Mouse (Mus musculus): ENCODE measurements around the gene Gm7544. TPM values are rescaled to one million over a fixed set of nuclear protein-coding genes. Genes with fewer than 3 reads are reported as not detected.
"Not testable (repeated sequence)": the region's sequence is repeated elsewhere in the genome, so short reads cannot be mapped to it uniquely, and the experiment has no call there.

The Gm7544 gene
- total RNA-seq, 4 experiments from 2014 or later: not detected

- DNase-seq: not testable (repeated sequence)
These were observed 42.4 kb downstream of the Gm7544 start for GRCm38 (mm10) chr1:82913434-82913833.

GRCm38 (mm10) chr1:82913025-82913424, 42.8 kb downstream of the Gm7544 start, which contains the start of gene A030005L19Rik:
A030005L19Rik (plus strand) TSS chr1:82913325.
- no peak for DNase-seq

- DNase-seq: no peak
These were observed 49.9 kb downstream of the Gm7544 start for GRCm38 (mm10) chr1:82905886-82906285.

Other genes with a start within 250 kb of the Gm7544 start
- gene Mff, start 231.1 kb downstream of the Gm7544 start, total RNA-seq (2022): 100 to 1,000 TPM; 124 to 153 (median 137) TPM
- gene Tm4sf20, start 187.6 kb downstream of the Gm7544 start, total RNA-seq (2022): not detected
- gene Gm47791, start 184.8 kb downstream of the Gm7544 start, total RNA-seq (2022): not detected
- 10 to 100 TPM; 42.8 to 63.0 (median 58.2) TPM for gene Agfg1, start 116.5 kb downstream of the Gm7544 start, total RNA-seq (2022)
- 1 to 10 TPM in 1 of 4 experiments, under 1 TPM in 2, not detected in 1; 0.44 to 1.0 (median 0.62) TPM for gene A030005L19Rik, start 42.7 kb downstream of the Gm7544 start, total RNA-seq (2022)
- gene A030014E15Rik, start 31.1 kb downstream of the Gm7544 start, total RNA-seq (2022): not detected
- gene Gm6217, start 24.6 kb downstream of the Gm7544 start, total RNA-seq (2022): not detected
- not detected for gene A030003K21Rik, start 12.6 kb downstream of the Gm7544 start, total RNA-seq (2022)
- not detected for gene Gm47955, start 4.3 kb upstream of the Gm7544 start, total RNA-seq (2022)
- not detected for gene Gm47959, start 44.5 kb upstream of the Gm7544 start, total RNA-seq (2022)
- gene Slc19a3, start 82.4 kb upstream of the Gm7544 start, total RNA-seq (2022): under 1 TPM in 2 of 4 experiments, not detected in 2; 0.15 to 0.18 TPM
- gene Krtap28-10, start 86.5 kb upstream of the Gm7544 start, total RNA-seq (2022): not detected
- gene Gm47969, start 88.9 kb upstream of the Gm7544 start, total RNA-seq (2022): not detected
- not detected for gene A030005K14Rik, start 103.4 kb upstream of the Gm7544 start, total RNA-seq (2022)
- not detected for gene Krtap28-13, start 104.9 kb upstream of the Gm7544 start, total RNA-seq (2022)
- gene Ccl20, start 160.8 kb upstream of the Gm7544 start, total RNA-seq (2022): not detected
- gene Daw1, start 203.7 kb upstream of the Gm7544 start, total RNA-seq (2022): not detected

Measured in adrenal gland, adult 8-10 months (tissue).